Mouse (Mus musculus) kidney, adult 2 months (tissue): Measurements from ENCODE around the gene Gm13283.

ENCODE experiments used
- CTCF ChIP-seq: fragments of 200-500 bp; conservative IDR thresholded peaks from 2 replicates; pipeline ENCODE4 v1.5.1; 2011; ENCODE audit warnings: low read depth, mild to moderate bottlenecking, control low read depth, low read length, moderate library complexity, mixed read lengths; ENCODE audit not compliant: insufficient read depth, insufficient read length
- POLR2A ChIP-seq: fragments of 200-500 bp; IDR thresholded peaks from one replicate; pipeline ENCODE4 v1.6.1; 2011; ENCODE audit warnings: low read depth, low read length, control low read depth

GRCm38 (mm10) chr4:88741426-88741825, 18.5 kb upstream of the Gm13283 start:
- TF ChIP-seq CTCF (no peak), POLR2A (no peak)
